Mouse (Mus musculus): ENCODE measurements around the gene Bax. TPM values are rescaled to one million over a fixed set of nuclear protein-coding genes. Genes with fewer than 3 reads are reported as not detected.

The Bax gene
- total RNA-seq, 2 experiments from 2014 or later, result 116 to 119 TPM

GRCm38 (mm10) chr7:45457204-45458060, 9.3 kb downstream of the Bax start:
- intact Hi-C loops (cut with DNase I), result no loop called here
- DNase-seq, result no peak

GRCm38 (mm10) chr7:45456721-45457203, 9.9 kb downstream of the Bax start:
- intact Hi-C loops (cut with DNase I), result no loop called here
- DNase-seq, result no peak

- intact Hi-C loops (cut with DNase I), result no loop called here
Measured at GRCm38 (mm10) chr7:45455932-45456696, 10.6 kb downstream of the Bax start.

GRCm38 (mm10) chr7:45454971-45455370, 11.7 kb downstream of the Bax start:
- intact Hi-C loops (cut with DNase I), result no loop called here
- DNase-seq, result no peak

More at GRCm38 (mm10) chr7:45455932-45456696, 10.6 kb downstream of the Bax start:
- DNase-seq, result no peak

- intact Hi-C loops (cut with DNase I), result no loop called here
- DNase-seq, result peak; percentile 87
Measured at GRCm38 (mm10) chr7:45451344-45451982, 15.2 kb downstream of the Bax start.

- DNase-seq, result no peak
- intact Hi-C loops (cut with DNase I), result no loop called here
Measured at GRCm38 (mm10) chr7:45449974-45450373, 16.7 kb downstream of the Bax start.

- peak; percentile 50 for DNase-seq
- intact Hi-C loops (cut with DNase I), result no loop called here
Measured at GRCm38 (mm10) chr7:45447325-45447990, 19.2 kb downstream of the Bax start.

GRCm38 (mm10) chr7:45446589-45446988, 20.1 kb downstream of the Bax start:
- intact Hi-C loops (cut with DNase I), result no loop called here
- no peak for DNase-seq

GRCm38 (mm10) chr7:45443526-45444420, 22.9 kb downstream of the Bax start:
- intact Hi-C loops (cut with DNase I), result no loop called here

GRCm38 (mm10) chr7:45437521-45438276, 29.0 kb downstream of the Bax start, which contains the start of gene Ruvbl2:
Ruvbl2 (minus strand) TSS chr7:45438096.
- DNase-seq, result no peak
- intact Hi-C loops (cut with DNase I), result no loop called here

More at GRCm38 (mm10) chr7:45443526-45444420, 22.9 kb downstream of the Bax start:
- no peak for DNase-seq

- DNase-seq, result no peak
- intact Hi-C loops (cut with DNase I), result no loop called here
Measured at GRCm38 (mm10) chr7:45437046-45437445, 29.7 kb downstream of the Bax start.

- intact Hi-C loops (cut with DNase I), result no loop called here
- DNase-seq, result no peak
Measured at GRCm38 (mm10) chr7:45436444-45436843, 30.3 kb downstream of the Bax start.

- intact Hi-C loops (cut with DNase I), result no loop called here
Measured at GRCm38 (mm10) chr7:45435038-45435437, 31.7 kb downstream of the Bax start.

GRCm38 (mm10) chr7:45434203-45435015, 32.3 kb downstream of the Bax start, which contains the start of gene Gys1:
Gys1 (plus strand) TSS chr7:45434844.
- intact Hi-C loops (cut with DNase I), result no loop called here
- peak; percentile 100 for DNase-seq

More at GRCm38 (mm10) chr7:45435038-45435437, 31.7 kb downstream of the Bax start:
- no peak for DNase-seq

GRCm38 (mm10) chr7:45433835-45434202, 32.9 kb downstream of the Bax start:
- DNase-seq, result no peak
- intact Hi-C loops (cut with DNase I), result no loop called here

GRCm38 (mm10) chr7:45426556-45426955, 40.1 kb downstream of the Bax start:
- intact Hi-C loops (cut with DNase I), result no loop called here
- DNase-seq, result no peak

GRCm38 (mm10) chr7:45421194-45421593, 45.5 kb downstream of the Bax start:
- intact Hi-C loops (cut with DNase I), result no loop called here
- no peak for DNase-seq

- no peak for DNase-seq
- intact Hi-C loops (cut with DNase I), result no loop called here
Measured at GRCm38 (mm10) chr7:45420615-45420919, 46.1 kb downstream of the Bax start, which contains the start of gene Lhb. Lhb (plus strand) TSS chr7:45420820.
